Mouse (Mus musculus) hindbrain, embryonic 10.5 days (tissue): ENCODE measurements around the gene Mdn1. TPM values are rescaled to one million over a fixed set of nuclear protein-coding genes. Genes with fewer than 3 reads are reported as not detected.

Experiments
- DNase-seq: peaks from one replicate; pipeline ENCODE4 v3.0.0-alpha.2; 2017; ENCODE audit warnings: low spot score
- H3K27ac ChIP-seq: fragments of 300-500 bp; sonication (generic); 2 replicates; pipeline ENCODE4 v1.5.1; 2016; ENCODE audit warnings: mild to moderate bottlenecking, moderate library complexity
- H3K27me3 ChIP-seq: fragments of 300-500 bp; sonication (generic); 2 replicates; pipeline ENCODE4 v1.6.1; 2016; ENCODE audit warnings: mild to moderate bottlenecking; ENCODE audit not compliant: poor library complexity, insufficient read depth, severe bottlenecking
- H3K36me3 ChIP-seq: fragments of 300-500 bp; sonication (generic); 2 replicates; pipeline ENCODE4 v1.6.1; 2016; ENCODE audit warnings: mild to moderate bottlenecking, moderate library complexity
- H3K4me1 ChIP-seq: fragments of 300-500 bp; sonication (generic); replicated peaks from 2 replicates; pipeline ENCODE4 v1.6.1; 2016; ENCODE audit warnings: mild to moderate bottlenecking
- H3K4me3 ChIP-seq: fragments of 300-500 bp; sonication (generic); 2 replicates; pipeline ENCODE4 v1.5.1; 2016; ENCODE audit warnings: mild to moderate bottlenecking, moderate library complexity
- H3K9me3 ChIP-seq: fragments of 300-500 bp; sonication (generic); 2 replicates; pipeline ENCODE4 v1.6.1; 2016; ENCODE audit warnings: mild to moderate bottlenecking, moderate library complexity
- WGBS: fragments of 180-500 bp; shearing (Covaris S2); methylation state at CpG from one replicate; pipeline ENCODE4 v1.1.7; 2016; 5-methylcytosine and 5-hydroxymethylcytosine counted together
- polyA plus RNA-seq: library from polyadenylated mRNA; unstranded; fragments of >200 nt; fragmentation: Nextera tagmentation; extraction: Ambion mirVana; gene quantifications from 2 replicates; pipeline ENCODE4 v1.2.1, GENCODE M21; 2016

Mdn1 gene
- polyA plus RNA-seq, 1 experiment from 2014 or later = 15.0 TPM

GRCm38 (mm10) chr4:32683061-32683582, 26.2 kb downstream of the Mdn1 start:
- Histone ChIP-seq H3K4me3 (no peak overlapping the region), H3K36me3 (peaks cover 98% of the 10 kb centered on the region), H3K27me3 (no peaks in the 10 kb centered on the region), H3K27ac (no peak overlapping the region), H3K4me1 (no peaks in the 10 kb centered on the region), H3K9me3 (no peaks in the 10 kb centered on the region)
- 91% methylated on average over 6 of the region's 6 CpGs for WGBS
- no peak for DNase-seq

GRCm38 (mm10) chr4:32717733-32718132, 60.8 kb downstream of the Mdn1 start:
- H3K27me3 ChIP-seq = no peaks in the 10 kb centered on the region
- H3K36me3 ChIP-seq = peaks cover 97% of the 10 kb centered on the region
- no peaks in the 10 kb centered on the region for H3K9me3 ChIP-seq
- H3K27ac ChIP-seq = no peak overlapping the region
- no peak overlapping the region for H3K4me3 ChIP-seq
- WGBS = 97% methylated on average over 1 of the region's 1 CpGs
- H3K4me1 ChIP-seq = no peaks in the 10 kb centered on the region
- no peak for DNase-seq

GRCm38 (mm10) chr4:32745394-32745793, 88.5 kb downstream of the Mdn1 start:
- Histone ChIP-seq H3K4me1 (no peaks in the 10 kb centered on the region), H3K27ac (no peak overlapping the region), H3K9me3 (no peaks in the 10 kb centered on the region), H3K4me3 (no peak overlapping the region), H3K36me3 (peaks cover 99% of the 10 kb centered on the region), H3K27me3 (no peaks in the 10 kb centered on the region)
- WGBS = 88% methylated on average over 6 of the region's 6 CpGs
- DNase-seq = no peak

GRCm38 (mm10) chr4:32748396-32748795, 91.5 kb downstream of the Mdn1 start:
- peaks cover 99% of the 10 kb centered on the region for H3K36me3 ChIP-seq
- WGBS = 95% methylated on average over 7 of the region's 7 CpGs
- no peak overlapping the region for H3K4me3 ChIP-seq
- DNase-seq = no peak
- H3K27ac ChIP-seq = no peak overlapping the region
- H3K4me1 ChIP-seq = no peaks in the 10 kb centered on the region
- no peaks in the 10 kb centered on the region for H3K27me3 ChIP-seq
- H3K9me3 ChIP-seq = no peaks in the 10 kb centered on the region

- H3K36me3 ChIP-seq = peaks cover 99% of the 10 kb centered on the region
These were observed 93.8 kb downstream of the Mdn1 start for GRCm38 (mm10) chr4:32750711-32751110.

DNA sequence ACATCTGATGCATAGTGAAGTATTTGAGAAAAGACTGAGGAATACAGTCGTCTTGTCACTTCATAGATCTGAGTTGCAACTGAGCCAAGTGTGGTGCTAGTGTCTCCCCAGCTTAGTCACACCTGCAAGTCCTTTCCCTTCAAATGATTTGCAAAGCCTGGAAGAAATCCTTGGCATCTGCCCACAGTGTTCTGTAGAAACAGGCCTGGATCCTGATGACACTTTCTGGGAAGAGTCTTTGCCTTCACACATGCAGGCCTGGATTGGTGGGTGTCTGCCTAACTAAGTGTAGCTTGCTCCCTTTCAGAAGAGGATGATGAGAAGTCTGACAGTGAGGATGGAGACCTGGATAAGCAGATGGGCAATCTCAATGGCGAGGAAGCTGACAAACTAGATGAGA, 100.5 kb downstream of the Mdn1 start:
- H3K27ac ChIP-seq = no peak overlapping the region
- DNase-seq = no peak
- H3K27me3 ChIP-seq = no peaks in the 10 kb centered on the region
- H3K36me3 ChIP-seq = peaks cover 100% of the 10 kb centered on the region
- no peaks in the 10 kb centered on the region for H3K4me1 ChIP-seq
- WGBS = 93% methylated on average over 2 of the region's 2 CpGs
- no peak overlapping the region for H3K4me3 ChIP-seq
- no peaks in the 10 kb centered on the region for H3K9me3 ChIP-seq

More at GRCm38 (mm10) chr4:32750711-32751110, 93.8 kb downstream of the Mdn1 start:
- H3K4me3 ChIP-seq = no peak overlapping the region
- H3K4me1 ChIP-seq = no peaks in the 10 kb centered on the region
- no peaks in the 10 kb centered on the region for H3K9me3 ChIP-seq
- WGBS = 98% methylated on average over 1 of the region's 1 CpGs
- no peak for DNase-seq
- H3K27me3 ChIP-seq = no peaks in the 10 kb centered on the region
- H3K27ac ChIP-seq = no peak overlapping the region

DNA sequence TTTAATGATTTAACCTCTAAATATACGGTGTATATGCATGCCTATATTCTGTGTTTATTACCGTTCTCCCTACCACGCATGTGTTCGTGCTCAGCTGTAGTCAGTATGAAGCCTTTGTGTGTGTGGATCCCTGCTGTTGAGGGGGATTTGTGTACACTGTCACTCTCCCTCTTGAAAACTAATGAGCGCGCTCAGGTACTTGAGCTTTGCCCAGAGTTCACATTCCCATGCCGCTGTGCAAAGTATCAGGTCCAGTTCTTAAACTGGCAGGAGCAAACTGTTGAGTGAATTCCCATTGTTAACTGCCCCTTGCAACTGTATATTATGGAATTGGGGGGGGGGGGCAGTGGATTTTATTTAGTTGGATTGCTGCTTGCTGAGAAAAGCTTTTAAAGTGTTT, 110.6 kb downstream of the Mdn1 start:
- no peak overlapping the region for H3K4me3 ChIP-seq

DNA sequence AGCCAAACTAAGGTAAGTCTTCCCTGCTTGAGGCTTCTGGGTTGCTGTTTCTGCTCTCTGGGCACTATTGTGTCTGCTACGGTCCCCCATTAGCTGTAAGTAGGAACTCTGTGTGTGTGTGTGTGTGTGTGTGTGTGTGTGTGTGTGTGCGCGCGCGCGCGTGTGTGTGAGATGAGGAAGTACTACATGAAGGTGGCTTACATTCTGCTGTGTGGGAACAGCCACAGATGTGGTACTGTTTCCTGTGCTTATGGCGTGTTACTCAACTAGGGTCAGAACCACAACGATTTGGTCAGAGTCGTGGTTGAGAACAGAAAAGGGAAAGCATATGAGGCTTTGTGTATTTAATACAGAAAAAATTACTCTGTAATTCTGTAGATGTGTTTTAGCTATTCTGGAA, 111.1 kb downstream of the Mdn1 start:
- Histone ChIP-seq H3K9me3 (no peaks in the 10 kb centered on the region), H3K4me3 (no peak overlapping the region), H3K27ac (no peak overlapping the region), H3K27me3 (no peaks in the 10 kb centered on the region), H3K4me1 (no peaks in the 10 kb centered on the region), H3K36me3 (peaks cover 99% of the 10 kb centered on the region)
- DNase-seq = no peak
- WGBS = 96% methylated on average over 10 of the region's 10 CpGs

More for the DNA sequence above, 110.6 kb downstream of the Mdn1 start:
- no peak for DNase-seq
- H3K9me3 ChIP-seq = no peaks in the 10 kb centered on the region
- H3K27me3 ChIP-seq = no peaks in the 10 kb centered on the region
- peaks cover 99% of the 10 kb centered on the region for H3K36me3 ChIP-seq
- no peaks in the 10 kb centered on the region for H3K4me1 ChIP-seq
- H3K27ac ChIP-seq = no peak overlapping the region
- WGBS = 92% methylated on average over 7 of the region's 7 CpGs

GRCm38 (mm10) chr4:32770284-32770810, 113.4 kb downstream of the Mdn1 start:
- WGBS = 94% methylated on average over 7 of the region's 7 CpGs

DNA sequence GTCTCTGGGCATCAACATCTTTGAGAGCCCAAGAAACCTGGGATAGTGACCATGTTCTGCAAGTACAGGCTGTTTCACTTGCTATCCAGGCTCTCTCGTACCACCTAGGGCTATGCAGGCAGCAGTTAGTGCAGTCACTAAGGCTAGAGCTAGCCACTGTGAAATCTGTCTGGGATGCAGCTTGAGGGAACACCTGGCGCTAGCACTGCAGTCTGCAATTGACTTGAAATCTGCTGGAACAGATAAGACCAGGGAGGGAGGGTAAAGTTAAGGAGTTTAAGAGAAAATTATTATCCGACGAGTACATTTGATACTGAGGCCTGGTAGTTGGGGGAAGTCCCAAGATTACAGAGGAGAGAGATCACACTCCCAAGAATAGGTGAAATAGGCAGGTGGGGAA, 123.1 kb downstream of the Mdn1 start:
- Histone ChIP-seq H3K36me3 (peaks cover 64% of the 10 kb centered on the region), H3K9me3 (0 out of 2 replicates have a peak, but pooled peaks cover 9% of the 10 kb centered on the region), H3K4me1 (no peaks in the 10 kb centered on the region), H3K27ac (no peak overlapping the region), H3K27me3 (no peaks in the 10 kb centered on the region), H3K4me3 (no peak overlapping the region)
- no peak for DNase-seq
- 94% methylated on average over 4 of the region's 4 CpGs for WGBS

More at GRCm38 (mm10) chr4:32770284-32770810, 113.4 kb downstream of the Mdn1 start:
- Histone ChIP-seq H3K27me3 (no peaks in the 10 kb centered on the region), H3K9me3 (no peaks in the 10 kb centered on the region), H3K4me3 (no peak overlapping the region), H3K27ac (no peak overlapping the region), H3K36me3 (peaks cover 100% of the 10 kb centered on the region), H3K4me1 (no peaks in the 10 kb centered on the region)
- DNase-seq = no peak

DNA sequence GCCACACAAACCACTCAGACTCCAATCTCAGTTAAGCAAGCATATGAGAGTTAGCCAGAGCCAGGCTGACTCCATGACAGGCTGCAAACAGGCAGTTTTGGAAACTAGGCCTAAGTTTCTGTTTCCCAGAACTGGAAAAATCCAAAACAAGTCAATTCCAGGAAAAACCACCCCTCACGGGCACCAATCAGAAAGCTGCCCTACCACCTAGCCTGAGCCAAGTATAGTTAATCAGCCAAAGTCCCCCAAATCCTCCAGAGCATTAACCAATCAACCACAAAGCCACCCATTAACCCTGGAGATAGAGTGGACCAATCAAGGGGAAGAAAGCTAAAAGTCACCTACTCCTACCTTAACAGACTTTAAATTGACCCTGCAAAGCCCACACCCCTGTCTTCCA, 130.2 kb downstream of the Mdn1 start:
- 90% methylated on average over 1 of the region's 1 CpGs for WGBS
- Histone ChIP-seq H3K36me3 (peaks cover 12% of the 10 kb centered on the region; the same call in 1 of the 2 replicates), H3K4me1 (no peaks in the 10 kb centered on the region), H3K9me3 (0 out of 2 replicates have a peak, but pooled peaks cover 6% of the 10 kb centered on the region), H3K4me3 (no peak overlapping the region), H3K27me3 (no peaks in the 10 kb centered on the region), H3K27ac (no peak overlapping the region)
- DNase-seq = no peak

- H3K4me1 ChIP-seq = no peaks in the 10 kb centered on the region
- no peak overlapping the region for H3K27ac ChIP-seq
- no peak overlapping the region for H3K4me3 ChIP-seq
- H3K36me3 ChIP-seq = 0 out of 2 replicates have a peak, but pooled peaks cover 11% of the 10 kb centered on the region
- WGBS = 92% methylated on average over 4 of the region's 4 CpGs
- DNase-seq = no peak
- H3K9me3 ChIP-seq = 0 out of 2 replicates have a peak, but pooled peaks cover 6% of the 10 kb centered on the region
- no peaks in the 10 kb centered on the region for H3K27me3 ChIP-seq
These were observed 132.1 kb downstream of the Mdn1 start for GRCm38 (mm10) chr4:32789020-32789419.

GRCm38 (mm10) chr4:32798976-32799375, 142.1 kb downstream of the Mdn1 start:
- 0 out of 2 replicates have a peak, but pooled peaks cover 3% of the 10 kb centered on the region for H3K9me3 ChIP-seq
- WGBS = 94% methylated on average over 4 of the region's 4 CpGs
- H3K27ac ChIP-seq = no peak overlapping the region
- H3K27me3 ChIP-seq = no peaks in the 10 kb centered on the region
- peaks cover 11% of the 10 kb centered on the region for H3K4me1 ChIP-seq
- H3K4me3 ChIP-seq = no peak overlapping the region
- DNase-seq = no peak
- H3K36me3 ChIP-seq = peaks cover 19% of the 10 kb centered on the region
